Mouse (Mus musculus) heart, adult 2 months (tissue): ENCODE measurements around the gene Erbb4.

Experiments
- CTCF ChIP-seq: fragments of 200-600 bp; IDR thresholded peaks from 2 replicates; pipeline ENCODE4 v1.8.1; 2022; ENCODE audit warnings: antibody characterized with exemption, mild to moderate bottlenecking, moderate library complexity
- EP300 ChIP-seq: fragments of 200-500 bp; IDR thresholded peaks from 2 replicates; pipeline ENCODE4 v1.6.1; 2011; ENCODE audit warnings: low read depth, low read length, control low read depth; ENCODE audit not compliant: insufficient read depth
- POLR2A ChIP-seq: fragments of 200-500 bp; IDR thresholded peaks from 2 replicates; pipeline ENCODE4 v1.6.1; 2011; ENCODE audit warnings: mild to moderate bottlenecking, low read depth, low read length, control low read depth; ENCODE audit not compliant: insufficient read depth

- TF ChIP-seq EP300 (no peak), POLR2A (no peak), CTCF (no peak)
Observed at GRCm38 (mm10) chr1:69106937-69107461, 860 bp downstream of the Erbb4 start.
